Mouse (Mus musculus): ENCODE data around the gene Syndig1. TPM values are rescaled to one million over a fixed set of nuclear protein-coding genes. Genes with fewer than 3 reads are reported as not detected.

Syndig1 gene
- polyA plus RNA-seq, 1 experiment from 2014 or later = 77.9 TPM

GRCm38 (mm10) chr2:149832301-149832700 lies 3.3 kb downstream of the Syndig1 start:
- 11% methylated on average over 5 of the region's 5 CpGs for WGBS
- ATAC-seq (ENCODE audit: low FRiP score) = no peak
- Histone ChIP-seq H3K36me3 (no peaks in the 10 kb centered on the region), H3K27me3 (replicated peaks) (peaks cover 6% of the 10 kb centered on the region), H3K27ac (replicated peaks) (peak overlapping the region; percentile 82), H3K9ac (replicated peaks) (peak overlapping the region; percentile 67), H3K4me3 (replicated peaks) (peak overlapping the region; percentile 66), H3K4me1 (peaks cover 30% of the 10 kb centered on the region), H3K4me2 (peak overlapping the region; percentile 92), H3K9me3 (replicated peaks) (no peaks in the 10 kb centered on the region)

- H3K27ac ChIP-seq (replicated peaks) = no peak overlapping the region
- WGBS = 93% methylated on average over 1 of the region's 1 CpGs
- ATAC-seq (ENCODE audit: low FRiP score) = no peak
- H3K9ac ChIP-seq (replicated peaks) = no peak overlapping the region
- H3K36me3 ChIP-seq = no peaks in the 10 kb centered on the region
- H3K4me3 ChIP-seq (replicated peaks) = no peak overlapping the region
- H3K9me3 ChIP-seq (replicated peaks) = no peaks in the 10 kb centered on the region
- peaks cover 22% of the 10 kb centered on the region for H3K4me1 ChIP-seq
- H3K27me3 ChIP-seq (replicated peaks) = peaks cover 6% of the 10 kb centered on the region
- no peak overlapping the region for H3K4me2 ChIP-seq
Measured at GRCm38 (mm10) chr2:149835091-149835490, 6.1 kb downstream of the Syndig1 start.

GRCm38 (mm10) chr2:149836471-149837135 lies 7.6 kb downstream of the Syndig1 start:
- Histone ChIP-seq H3K27ac (replicated peaks) (no peak overlapping the region), H3K27me3 (replicated peaks) (peaks cover 6% of the 10 kb centered on the region), H3K4me1 (peaks cover 15% of the 10 kb centered on the region), H3K4me3 (replicated peaks) (no peak overlapping the region), H3K36me3 (no peaks in the 10 kb centered on the region), H3K9ac (replicated peaks) (no peak overlapping the region), H3K4me2 (no peak overlapping the region), H3K9me3 (replicated peaks) (no peaks in the 10 kb centered on the region)
- ATAC-seq (ENCODE audit: low FRiP score) = no peak
- WGBS = 86% methylated on average over 2 of the region's 2 CpGs

GRCm38 (mm10) chr2:149839666-149840065 lies 10.7 kb downstream of the Syndig1 start:
- no peaks in the 10 kb centered on the region for H3K27me3 ChIP-seq (replicated peaks)
- H3K4me2 ChIP-seq = no peak overlapping the region
- WGBS = 84% methylated on average over 2 of the region's 2 CpGs
- no peak overlapping the region for H3K27ac ChIP-seq (replicated peaks)
- no peak overlapping the region for H3K9ac ChIP-seq (replicated peaks)
- ATAC-seq (ENCODE audit: low FRiP score) = no peak
- H3K36me3 ChIP-seq = no peaks in the 10 kb centered on the region
- H3K9me3 ChIP-seq (replicated peaks) = no peaks in the 10 kb centered on the region
- no peak overlapping the region for H3K4me3 ChIP-seq (replicated peaks)
- H3K4me1 ChIP-seq = no peaks in the 10 kb centered on the region

GRCm38 (mm10) chr2:149844575-149844974 lies 15.6 kb downstream of the Syndig1 start:
- Histone ChIP-seq H3K4me1 (no peaks in the 10 kb centered on the region), H3K4me2 (no peak overlapping the region), H3K36me3 (no peaks in the 10 kb centered on the region), H3K27me3 (replicated peaks) (no peaks in the 10 kb centered on the region), H3K27ac (replicated peaks) (no peak overlapping the region), H3K9me3 (replicated peaks) (no peaks in the 10 kb centered on the region), H3K4me3 (replicated peaks) (no peak overlapping the region), H3K9ac (replicated peaks) (no peak overlapping the region)
- ATAC-seq (ENCODE audit: low FRiP score) = no peak
- 84% methylated on average over 2 of the region's 2 CpGs for WGBS

- Histone ChIP-seq H3K4me1 (no peaks in the 10 kb centered on the region), H3K27me3 (replicated peaks) (no peaks in the 10 kb centered on the region), H3K4me2 (no peak overlapping the region), H3K27ac (replicated peaks) (no peak overlapping the region), H3K9me3 (replicated peaks) (no peaks in the 10 kb centered on the region), H3K4me3 (replicated peaks) (no peak overlapping the region), H3K36me3 (no peaks in the 10 kb centered on the region), H3K9ac (replicated peaks) (no peak overlapping the region)
- no peak for ATAC-seq (ENCODE audit: low FRiP score)
- 68% methylated on average over 4 of the region's 4 CpGs for WGBS
Measured at GRCm38 (mm10) chr2:149848778-149849177, 19.8 kb downstream of the Syndig1 start.

GRCm38 (mm10) chr2:149861002-149861401 lies 32.0 kb downstream of the Syndig1 start:
- 81% methylated on average over 3 of the region's 3 CpGs for WGBS

GRCm38 (mm10) chr2:149865914-149866435 lies 37.0 kb downstream of the Syndig1 start:
- Histone ChIP-seq H3K9ac (replicated peaks) (no peak overlapping the region), H3K36me3 (no peaks in the 10 kb centered on the region), H3K27me3 (replicated peaks) (no peaks in the 10 kb centered on the region), H3K9me3 (replicated peaks) (no peaks in the 10 kb centered on the region), H3K4me2 (no peak overlapping the region), H3K27ac (replicated peaks) (no peak overlapping the region), H3K4me1 (peaks cover 6% of the 10 kb centered on the region), H3K4me3 (replicated peaks) (no peak overlapping the region)
- WGBS = 72% methylated on average over 5 of the region's 5 CpGs
- ATAC-seq (ENCODE audit: low FRiP score) = no peak

More at GRCm38 (mm10) chr2:149861002-149861401, 32.0 kb downstream of the Syndig1 start:
- H3K27ac ChIP-seq (replicated peaks) = no peak overlapping the region
- no peak overlapping the region for H3K4me3 ChIP-seq (replicated peaks)
- H3K9ac ChIP-seq (replicated peaks) = no peak overlapping the region
- H3K9me3 ChIP-seq (replicated peaks) = no peaks in the 10 kb centered on the region
- H3K27me3 ChIP-seq (replicated peaks) = no peaks in the 10 kb centered on the region
- H3K4me1 ChIP-seq = no peaks in the 10 kb centered on the region
- ATAC-seq (ENCODE audit: low FRiP score) = no peak
- H3K36me3 ChIP-seq = no peaks in the 10 kb centered on the region
- H3K4me2 ChIP-seq = no peak overlapping the region

- no peaks in the 10 kb centered on the region for H3K27me3 ChIP-seq (replicated peaks)
- no peak overlapping the region for H3K9ac ChIP-seq (replicated peaks)
- H3K4me3 ChIP-seq (replicated peaks) = no peak overlapping the region
- H3K4me1 ChIP-seq = peaks cover 7% of the 10 kb centered on the region
- H3K27ac ChIP-seq (replicated peaks) = no peak overlapping the region
- no peak overlapping the region for H3K4me2 ChIP-seq
- peak; percentile 45; the same call in 1 of the 2 replicates for ATAC-seq (ENCODE audit: low FRiP score)
- H3K36me3 ChIP-seq = no peaks in the 10 kb centered on the region
- no peaks in the 10 kb centered on the region for H3K9me3 ChIP-seq (replicated peaks)
- 66% methylated on average over 2 of the region's 2 CpGs for WGBS
Measured at GRCm38 (mm10) chr2:149870496-149870895, 41.5 kb downstream of the Syndig1 start.

- H3K4me3 ChIP-seq (replicated peaks) = no peak overlapping the region
- no peak overlapping the region for H3K9ac ChIP-seq (replicated peaks)
- H3K4me1 ChIP-seq = peaks cover 7% of the 10 kb centered on the region
- WGBS = 94% methylated on average over 4 of the region's 4 CpGs
- H3K4me2 ChIP-seq = no peak overlapping the region
- ATAC-seq (ENCODE audit: low FRiP score) = no peak
- H3K27ac ChIP-seq (replicated peaks) = no peak overlapping the region
- no peaks in the 10 kb centered on the region for H3K27me3 ChIP-seq (replicated peaks)
- no peaks in the 10 kb centered on the region for H3K9me3 ChIP-seq (replicated peaks)
- H3K36me3 ChIP-seq = no peaks in the 10 kb centered on the region
Measured at GRCm38 (mm10) chr2:149872496-149872895, 43.5 kb downstream of the Syndig1 start.

- Histone ChIP-seq H3K4me3 (replicated peaks) (no peak overlapping the region), H3K4me2 (no peak overlapping the region), H3K9ac (replicated peaks) (no peak overlapping the region), H3K4me1 (peaks cover 7% of the 10 kb centered on the region), H3K27me3 (replicated peaks) (no peaks in the 10 kb centered on the region), H3K27ac (replicated peaks) (no peak overlapping the region), H3K9me3 (replicated peaks) (no peaks in the 10 kb centered on the region), H3K36me3 (no peaks in the 10 kb centered on the region)
- 96% methylated on average over 3 of the region's 3 CpGs for WGBS
- no peak for ATAC-seq (ENCODE audit: low FRiP score)
Measured at GRCm38 (mm10) chr2:149873346-149873745, 44.3 kb downstream of the Syndig1 start.

- Histone ChIP-seq H3K4me2 (no peak overlapping the region), H3K9me3 (replicated peaks) (no peaks in the 10 kb centered on the region), H3K4me1 (no peaks in the 10 kb centered on the region), H3K9ac (replicated peaks) (no peak overlapping the region), H3K27me3 (replicated peaks) (no peaks in the 10 kb centered on the region), H3K4me3 (replicated peaks) (no peak overlapping the region), H3K27ac (replicated peaks) (no peak overlapping the region), H3K36me3 (no peaks in the 10 kb centered on the region)
- no peak for ATAC-seq (ENCODE audit: low FRiP score)
- WGBS = 86% methylated on average over 2 of the region's 2 CpGs
Measured at GRCm38 (mm10) chr2:149877954-149878353, 48.9 kb downstream of the Syndig1 start.

All from neural tube, embryonic 15.5 days (tissue).